Mouse (Mus musculus) ES-E14 (cell line): ENCODE results near the gene Kcnt2.

ENCODE experiments used
- CHD2 ChIP-seq: IDR thresholded peaks from 2 replicates; pipeline ENCODE4 v1.6.1; 2014; ENCODE audit warnings: mild to moderate bottlenecking, low read depth, low read length, inconsistent platforms
- HCFC1 ChIP-seq: IDR thresholded peaks from 2 replicates; pipeline ENCODE4 v1.6.1; 2012; ENCODE audit warnings: low read length, inconsistent platforms, borderline replicate concordance; ENCODE audit not compliant: insufficient read depth
- MAFK ChIP-seq: IDR thresholded peaks from 2 replicates; pipeline ENCODE4 v1.6.1; 2014; ENCODE audit warnings: mild to moderate bottlenecking, low read depth, low read length, inconsistent platforms; ENCODE audit not compliant: insufficient read depth
- ZC3H11A ChIP-seq: IDR thresholded peaks from 2 replicates; pipeline ENCODE4 v1.6.1; 2012; ENCODE audit warnings: low read depth, mild to moderate bottlenecking, inconsistent platforms, low read length, borderline replicate concordance
- ZNF384 ChIP-seq: IDR thresholded peaks from 2 replicates; pipeline ENCODE4 v1.6.1; 2012; ENCODE audit warnings: low read depth, low read length, inconsistent platforms

DNA sequence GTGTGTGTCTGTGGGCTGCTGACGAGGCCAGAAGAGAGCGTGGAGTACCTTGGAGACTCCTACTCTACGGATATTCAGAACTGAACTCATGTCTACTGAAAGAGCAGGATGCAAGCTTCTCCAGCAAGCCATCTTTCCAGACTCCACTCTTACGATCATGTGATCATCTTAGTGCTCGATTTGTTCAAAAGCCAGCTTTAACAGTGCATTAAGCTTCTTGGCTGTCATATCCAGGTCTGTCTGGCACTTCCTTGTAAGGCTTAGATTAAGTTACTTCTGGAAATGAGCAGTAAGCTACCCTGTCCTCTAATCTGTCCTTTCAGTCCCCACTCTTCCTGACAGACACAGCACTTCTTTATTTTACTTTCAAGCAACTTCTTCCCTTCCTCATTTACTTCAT, 20.1 kb downstream of the Kcnt2 start:
- TF ChIP-seq CHD2 (no peak), MAFK (no peak), ZNF384 (no peak), HCFC1 (no peak), ZC3H11A (no peak)
